In genomic region chr1:39332456-39332855, GRCm38 (mm10) we compare ENCODE assay signal across 20 mouse cellular contexts.
"Had no signal": no experiment of that assay in that cellular context is flagged by ENCODE, and none has a peak within 500 bp of the region (broad histone marks: within the 10 kb centered on the region; RNA-seq: fewer than 3 reads in every experiment).

No protein-coding gene starts in this region.

- H3K27ac ChIP-seq: midbrain, embryonic 10.5 days; midbrain, embryonic 12.5 days; neural tube, embryonic 13.5 days; neural tube, embryonic 15.5 days; stomach, embryonic 15.5 days; stomach, postnatal 0 days had no signal

- H3K9ac ChIP-seq: lung, embryonic 14.5 days; midbrain, embryonic 12.5 days; neural tube, embryonic 13.5 days; neural tube, embryonic 15.5 days; stomach, embryonic 15.5 days had no signal

- H3K27me3 ChIP-seq: neural tube, embryonic 15.5 days; stomach, embryonic 15.5 days had no signal

- H3K9me3 ChIP-seq: midbrain, embryonic 10.5 days; midbrain, embryonic 12.5 days; neural tube, embryonic 13.5 days; neural tube, embryonic 15.5 days; stomach, embryonic 15.5 days had no signal

- H3K36me3 ChIP-seq: midbrain, embryonic 10.5 days; midbrain, embryonic 12.5 days; neural tube, embryonic 13.5 days; neural tube, embryonic 15.5 days; stomach, embryonic 15.5 days had no signal

- H3K4me3 ChIP-seq: midbrain, embryonic 10.5 days; midbrain, embryonic 12.5 days; myocyte; neural tube, embryonic 13.5 days; neural tube, embryonic 15.5 days; stomach, embryonic 15.5 days had no signal

- H3K4me2 ChIP-seq: lung, embryonic 14.5 days; midbrain, embryonic 12.5 days; neural tube, embryonic 13.5 days; neural tube, embryonic 15.5 days; stomach, embryonic 15.5 days had no signal

- ATAC-seq: midbrain, embryonic 16.5 days had no signal

- H3K4me1 ChIP-seq: stomach, embryonic 15.5 days had no signal

- DNase-seq: lung, adult 18-20 months; lung, embryonic 14.5 days; lung, postnatal 10 days; lung, postnatal 4 days; midbrain, embryonic 14.5 days; retina, postnatal 1 day; right cerebral cortex, adult 18-20 months; right cerebral cortex, postnatal 25 days; right cerebral cortex, postnatal 4 days; thymus, adult 2 months; thymus, postnatal 25 days; thymus, postnatal 4 days had no signal
